Mouse (Mus musculus) brain, embryonic 14.5 days (tissue): ENCODE data around the gene Ppara. TPM values are rescaled to one million over a fixed set of nuclear protein-coding genes. Genes with fewer than 3 reads are reported as not detected.
"Not testable (repeated sequence)": the region's sequence is repeated elsewhere in the genome, so short reads cannot be mapped to it uniquely, and the experiment has no call there.

Experiments
- DNase-seq: peaks from one replicate; pipeline ENCODE4 v3.0.0-alpha.2; 2011; ENCODE audit warnings: low read depth
- CTCF ChIP-seq: fragments of 200-500 bp; IDR thresholded peaks from 2 replicates; pipeline ENCODE4 v1.5.1; 2012; ENCODE audit warnings: inconsistent platforms, mild to moderate bottlenecking, moderate library complexity, borderline replicate concordance; ENCODE audit not compliant: insufficient read depth, insufficient read length; ENCODE audit errors: extremely low read depth
- POLR2A ChIP-seq: fragments of 200-500 bp; IDR thresholded peaks from 2 replicates; pipeline ENCODE4 v1.6.1; 2012; ENCODE audit warnings: mild to moderate bottlenecking, inconsistent platforms, borderline replicate concordance; ENCODE audit not compliant: poor library complexity, insufficient read depth, insufficient read length, severe bottlenecking; ENCODE audit errors: extremely low read depth
- polyA plus RNA-seq: library from polyadenylated mRNA; depleted of rRNA; stranded (reverse); fragments of >200 nt; gene quantifications from 2 replicates; pipeline ENCODE4 v1.2.3, GENCODE M21; 2012

Ppara gene
- polyA plus RNA-seq, 1 experiment, result 0.46 TPM

- no peak for DNase-seq
- TF ChIP-seq CTCF (no peak), POLR2A (no peak)
Observed at GRCm38 (mm10) chr15:85772146-85772740, 37.5 kb downstream of the Ppara start.

GRCm38 (mm10) chr15:85774419-85774818, 39.6 kb downstream of the Ppara start:
- no peak for DNase-seq

GRCm38 (mm10) chr15:85775001-85775400, 40.2 kb downstream of the Ppara start:
- no peak for TF ChIP-seq POLR2A
- TF ChIP-seq CTCF, result no peak
- DNase-seq, result no peak

More at GRCm38 (mm10) chr15:85774419-85774818, 39.6 kb downstream of the Ppara start:
- TF ChIP-seq CTCF, result no peak
- no peak for TF ChIP-seq POLR2A

GRCm38 (mm10) chr15:85776241-85776640, 41.5 kb downstream of the Ppara start:
- TF ChIP-seq POLR2A (no peak), CTCF (no peak)
- DNase-seq, result no peak

GRCm38 (mm10) chr15:85776771-85777170, 42.0 kb downstream of the Ppara start:
- TF ChIP-seq CTCF (no peak), POLR2A (no peak)
- DNase-seq, result no peak

- DNase-seq, result not testable (repeated sequence)
Observed at GRCm38 (mm10) chr15:85778891-85779290, 44.1 kb downstream of the Ppara start.

GRCm38 (mm10) chr15:85783146-85783545, 48.4 kb downstream of the Ppara start:
- no peak for DNase-seq
- TF ChIP-seq POLR2A (no peak), CTCF (no peak)

- no peak for DNase-seq
- TF ChIP-seq POLR2A, result no peak
- TF ChIP-seq CTCF, result no peak
Observed at GRCm38 (mm10) chr15:85784341-85784740, 49.6 kb downstream of the Ppara start.

- no peak for TF ChIP-seq POLR2A
- TF ChIP-seq CTCF, result no peak
- no peak for DNase-seq
Observed at GRCm38 (mm10) chr15:85786711-85787110, 51.9 kb downstream of the Ppara start.

- TF ChIP-seq POLR2A (no peak), CTCF (no peak)
- DNase-seq, result no peak
Observed at GRCm38 (mm10) chr15:85787482-85787881, 52.7 kb downstream of the Ppara start.

GRCm38 (mm10) chr15:85788051-85788450, 53.3 kb downstream of the Ppara start:
- DNase-seq, result no peak
- TF ChIP-seq POLR2A, result no peak
- no peak for TF ChIP-seq CTCF

GRCm38 (mm10) chr15:85788633-85789032, 53.9 kb downstream of the Ppara start:
- DNase-seq, result no peak
- TF ChIP-seq POLR2A (no peak), CTCF (no peak)
